Mouse (Mus musculus): Measurements from ENCODE around the gene Slit3. TPM values are rescaled to one million over a fixed set of nuclear protein-coding genes. Genes with fewer than 3 reads are reported as not detected.

The Slit3 gene
- polyA plus RNA-seq, 1 experiment: 6.4 TPM

- peak overlapping the region; percentile 39 for H3K4me3 ChIP-seq (ENCODE audit: control insufficient read depth, insufficient read depth, low read length)
- 8% methylated on average over 27 of the region's 27 CpGs for WGBS
- peaks cover 3% of the 10 kb centered on the region for H3K27me3 ChIP-seq (ENCODE audit: control insufficient read depth, insufficient read depth, low read length)
- DNase-seq: no peak
- no peaks in the 10 kb centered on the region for H3K36me3 ChIP-seq (ENCODE audit: control insufficient read depth, insufficient read depth, low read length)
- no peak overlapping the region for H3K27ac ChIP-seq (ENCODE audit: control insufficient read depth, insufficient read depth, low read length)
- H3K4me1 ChIP-seq (replicated peaks; ENCODE audit: control insufficient read depth, insufficient read depth, low read length): no peaks in the 10 kb centered on the region
- TF ChIP-seq CTCF (IDR thresholded peaks at IDR 0.05; ENCODE audit: borderline replicate concordance, control insufficient read depth, extremely low read depth, insufficient read depth, low read length, poor library complexity): no peak
- no peak for TF ChIP-seq POLR2A (IDR thresholded peaks at IDR 0.05; ENCODE audit: control insufficient read depth, extremely low read depth, insufficient read depth, low read length, poor library complexity)
These were observed 561 bp downstream of the Slit3 start for GRCm38 (mm10) chr11:35121611-35121959.

DNA sequence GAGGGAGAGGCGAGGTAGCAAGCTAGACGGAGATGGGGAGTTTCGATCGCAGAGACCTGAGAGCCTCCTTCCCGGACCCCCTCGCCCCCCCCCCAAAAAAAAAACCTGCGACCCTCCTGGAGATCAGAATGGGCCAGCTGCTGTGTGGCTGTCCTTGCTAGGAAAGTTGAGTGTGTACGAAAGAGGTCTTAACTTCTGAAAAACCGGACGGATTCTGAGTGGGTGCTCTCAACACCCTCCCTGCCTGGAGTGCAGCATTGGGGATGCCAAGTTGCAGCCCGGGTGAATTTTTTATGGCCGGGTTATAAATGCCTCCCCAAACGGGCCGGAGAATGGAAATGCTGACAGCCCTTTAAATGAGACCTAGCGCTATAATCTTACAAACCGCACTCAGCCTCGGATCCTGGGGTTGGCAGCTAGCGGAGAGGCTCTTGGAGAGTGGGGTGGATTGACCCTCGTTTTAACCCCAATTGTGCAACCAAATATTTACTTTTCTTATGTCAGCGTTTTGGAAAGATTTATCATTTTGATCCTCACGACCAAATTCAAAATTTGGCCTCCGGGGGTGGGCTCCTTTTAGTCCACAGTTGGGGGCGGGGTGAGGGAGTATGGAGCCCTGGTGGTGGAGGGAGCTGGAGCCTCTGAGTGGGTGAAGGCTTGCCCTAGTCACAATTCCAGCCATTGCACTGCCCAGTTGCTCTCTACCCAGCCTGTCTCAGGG, 1.2 kb downstream of the Slit3 start:
- H3K27me3 ChIP-seq (ENCODE audit: control insufficient read depth, insufficient read depth, low read length): peaks cover 3% of the 10 kb centered on the region
- no peak for DNase-seq
- 10% methylated on average over 23 of the region's 23 CpGs for WGBS
- H3K36me3 ChIP-seq (ENCODE audit: control insufficient read depth, insufficient read depth, low read length): no peaks in the 10 kb centered on the region
- no peak overlapping the region for H3K27ac ChIP-seq (ENCODE audit: control insufficient read depth, insufficient read depth, low read length)
- peak overlapping the region; percentile 39; the same call in 1 of the 2 replicates for H3K4me3 ChIP-seq (ENCODE audit: control insufficient read depth, insufficient read depth, low read length)
- H3K4me1 ChIP-seq (replicated peaks; ENCODE audit: control insufficient read depth, insufficient read depth, low read length): no peaks in the 10 kb centered on the region
- TF ChIP-seq POLR2A (IDR thresholded peaks at IDR 0.05; ENCODE audit: control insufficient read depth, extremely low read depth, insufficient read depth, low read length, poor library complexity) (no peak), CTCF (IDR thresholded peaks at IDR 0.05; ENCODE audit: borderline replicate concordance, control insufficient read depth, extremely low read depth, insufficient read depth, low read length, poor library complexity) (no peak)

DNA sequence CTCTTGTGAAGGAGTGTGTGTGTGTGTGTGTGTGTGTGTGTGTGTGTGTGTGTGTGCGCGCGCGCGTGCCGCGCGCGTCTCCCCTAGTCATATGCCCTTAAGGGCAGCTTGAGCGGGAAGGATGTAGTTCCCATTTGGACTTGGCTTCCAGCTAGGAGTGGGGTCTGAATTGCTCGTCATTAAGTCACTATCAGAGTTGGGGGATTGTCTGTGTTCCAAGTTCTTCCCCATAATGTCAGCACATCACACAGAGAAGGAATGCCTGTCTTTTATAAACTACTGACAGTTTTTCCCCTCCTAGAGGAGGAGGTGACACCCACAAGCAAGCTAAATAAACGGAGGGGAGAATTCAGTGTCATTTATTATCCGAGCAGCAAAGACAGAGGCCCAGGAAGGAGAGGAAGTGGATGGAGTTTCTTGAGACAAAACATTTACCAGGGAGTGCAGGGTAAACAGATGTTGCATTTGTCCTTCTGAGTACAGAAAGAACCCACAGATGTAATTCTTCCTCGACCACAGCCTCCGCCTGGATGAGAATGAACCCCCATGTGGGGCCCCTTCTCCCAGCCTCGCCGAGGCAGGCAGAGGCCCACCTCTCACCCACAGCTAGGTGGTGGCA, 3.6 kb downstream of the Slit3 start:
- no peaks in the 10 kb centered on the region for H3K4me1 ChIP-seq (replicated peaks; ENCODE audit: control insufficient read depth, insufficient read depth, low read length)
- TF ChIP-seq CTCF (IDR thresholded peaks at IDR 0.05; ENCODE audit: borderline replicate concordance, control insufficient read depth, extremely low read depth, insufficient read depth, low read length, poor library complexity) (no peak), POLR2A (IDR thresholded peaks at IDR 0.05; ENCODE audit: control insufficient read depth, extremely low read depth, insufficient read depth, low read length, poor library complexity) (no peak)
- no peak for DNase-seq
- peaks cover 3% of the 10 kb centered on the region for H3K27me3 ChIP-seq (ENCODE audit: control insufficient read depth, insufficient read depth, low read length)
- no peak overlapping the region for H3K4me3 ChIP-seq (ENCODE audit: control insufficient read depth, insufficient read depth, low read length)
- WGBS: 60% methylated on average over 17 of the region's 17 CpGs
- no peak overlapping the region for H3K27ac ChIP-seq (ENCODE audit: control insufficient read depth, insufficient read depth, low read length)
- H3K36me3 ChIP-seq (ENCODE audit: control insufficient read depth, insufficient read depth, low read length): no peaks in the 10 kb centered on the region

GRCm38 (mm10) chr11:35125108-35125490, 4.1 kb downstream of the Slit3 start:
- H3K27ac ChIP-seq (ENCODE audit: control insufficient read depth, insufficient read depth, low read length): no peak overlapping the region
- WGBS: 27% methylated on average over 10 of the region's 10 CpGs
- no peaks in the 10 kb centered on the region for H3K4me1 ChIP-seq (replicated peaks; ENCODE audit: control insufficient read depth, insufficient read depth, low read length)
- no peak for DNase-seq
- H3K36me3 ChIP-seq (ENCODE audit: control insufficient read depth, insufficient read depth, low read length): no peaks in the 10 kb centered on the region
- peaks cover 3% of the 10 kb centered on the region for H3K27me3 ChIP-seq (ENCODE audit: control insufficient read depth, insufficient read depth, low read length)
- H3K4me3 ChIP-seq (ENCODE audit: control insufficient read depth, insufficient read depth, low read length): no peak overlapping the region
- no peak for TF ChIP-seq CTCF (IDR thresholded peaks at IDR 0.05; ENCODE audit: borderline replicate concordance, control insufficient read depth, extremely low read depth, insufficient read depth, low read length, poor library complexity)
- no peak for TF ChIP-seq POLR2A (IDR thresholded peaks at IDR 0.05; ENCODE audit: control insufficient read depth, extremely low read depth, insufficient read depth, low read length, poor library complexity)

- TF ChIP-seq CTCF (IDR thresholded peaks at IDR 0.05; ENCODE audit: borderline replicate concordance, control insufficient read depth, extremely low read depth, insufficient read depth, low read length, poor library complexity) (no peak), POLR2A (IDR thresholded peaks at IDR 0.05; ENCODE audit: control insufficient read depth, extremely low read depth, insufficient read depth, low read length, poor library complexity) (no peak)
- Histone ChIP-seq H3K36me3 (ENCODE audit: control insufficient read depth, insufficient read depth, low read length) (no peaks in the 10 kb centered on the region), H3K4me1 (replicated peaks; ENCODE audit: control insufficient read depth, insufficient read depth, low read length) (no peaks in the 10 kb centered on the region), H3K27ac (ENCODE audit: control insufficient read depth, insufficient read depth, low read length) (no peak overlapping the region), H3K4me3 (ENCODE audit: control insufficient read depth, insufficient read depth, low read length) (no peak overlapping the region), H3K27me3 (ENCODE audit: control insufficient read depth, insufficient read depth, low read length) (no peaks in the 10 kb centered on the region)
- DNase-seq: no peak
- 72% methylated on average over 5 of the region's 5 CpGs for WGBS
These were observed 10.7 kb downstream of the Slit3 start for GRCm38 (mm10) chr11:35131740-35132139.

- Histone ChIP-seq H3K4me1 (replicated peaks; ENCODE audit: control insufficient read depth, insufficient read depth, low read length) (peaks cover 2% of the 10 kb centered on the region), H3K27ac (ENCODE audit: control insufficient read depth, insufficient read depth, low read length) (no peak overlapping the region), H3K36me3 (ENCODE audit: control insufficient read depth, insufficient read depth, low read length) (no peaks in the 10 kb centered on the region), H3K4me3 (ENCODE audit: control insufficient read depth, insufficient read depth, low read length) (no peak overlapping the region), H3K27me3 (ENCODE audit: control insufficient read depth, insufficient read depth, low read length) (no peaks in the 10 kb centered on the region)
- DNase-seq: no peak
- TF ChIP-seq CTCF (IDR thresholded peaks at IDR 0.05; ENCODE audit: borderline replicate concordance, control insufficient read depth, extremely low read depth, insufficient read depth, low read length, poor library complexity) (no peak), POLR2A (IDR thresholded peaks at IDR 0.05; ENCODE audit: control insufficient read depth, extremely low read depth, insufficient read depth, low read length, poor library complexity) (no peak)
- WGBS: 94% methylated on average over 9 of the region's 9 CpGs
These were observed 15.6 kb downstream of the Slit3 start for GRCm38 (mm10) chr11:35136625-35137024.

Data from thymus, adult 2 months (tissue).